Mouse (Mus musculus) olfactory bulb, adult 2 months (tissue): ENCODE data around the gene Ano8. TPM values are rescaled to one million over a fixed set of nuclear protein-coding genes. Genes with fewer than 3 reads are reported as not detected.

Experiments used
- H3K27ac ChIP-seq: fragments of 200-500 bp; 2 replicates; pipeline ENCODE4 v1.5.1; 2012; ENCODE audit warnings: low read depth, low read length; ENCODE audit not compliant: insufficient read depth
- H3K4me1 ChIP-seq: fragments of 200-500 bp; 2 replicates; pipeline ENCODE4 v1.6.1; 2012; ENCODE audit warnings: low read length; ENCODE audit not compliant: control insufficient read depth, insufficient read depth
- H3K4me3 ChIP-seq: fragments of 200-500 bp; 2 replicates; pipeline ENCODE4 v1.5.1; 2012; ENCODE audit warnings: mild to moderate bottlenecking, low read depth, low read length, moderate library complexity; ENCODE audit not compliant: insufficient read depth
- CTCF ChIP-seq: fragments of 200-500 bp; IDR thresholded peaks from 2 replicates; pipeline ENCODE4 v1.5.1; 2012; ENCODE audit warnings: low read depth, mild to moderate bottlenecking, low read length, moderate library complexity; ENCODE audit not compliant: insufficient read depth
- POLR2A ChIP-seq: fragments of 200-500 bp; IDR thresholded peaks from 2 replicates; pipeline ENCODE4 v1.6.1; 2012; ENCODE audit warnings: mild to moderate bottlenecking, low read depth, low read length, moderate library complexity; ENCODE audit not compliant: insufficient read depth
- WGBS: fragments of 180-500 bp; shearing (Covaris S2); methylation state at CpG from one replicate; pipeline ENCODE4 v1.1.7; 2018; 5-methylcytosine and 5-hydroxymethylcytosine counted together
- polyA plus RNA-seq: library from polyadenylated mRNA; stranded (reverse); fragments of >200 nt; gene quantifications from 2 replicates; pipeline ENCODE4 v1.2.4, GENCODE M21; 2012; ENCODE audit warnings: low replicate concordance; ENCODE audit not compliant: missing spikeins, insufficient read depth, insufficient read length

The Ano8 gene
- polyA plus RNA-seq, 1 experiment: not detected

GRCm38 (mm10) chr8:71461152-71461840 lies 24.5 kb downstream of the Ano8 start:
- WGBS: 90% methylated on average over 47 of the region's 47 CpGs
- no peak overlapping the region for H3K4me3 ChIP-seq
- TF ChIP-seq CTCF: no peak
- no peak for TF ChIP-seq POLR2A
- H3K4me1 ChIP-seq: peaks cover 44% of the 10 kb centered on the region
- no peak overlapping the region for H3K27ac ChIP-seq

GRCm38 (mm10) chr8:71460716-71461115 lies 25.0 kb downstream of the Ano8 start:
- 86% methylated on average over 6 of the region's 6 CpGs for WGBS
- no peak overlapping the region for H3K4me3 ChIP-seq
- H3K27ac ChIP-seq: no peak overlapping the region
- no peak for TF ChIP-seq CTCF
- no peak for TF ChIP-seq POLR2A
- H3K4me1 ChIP-seq: peaks cover 44% of the 10 kb centered on the region

DNA sequence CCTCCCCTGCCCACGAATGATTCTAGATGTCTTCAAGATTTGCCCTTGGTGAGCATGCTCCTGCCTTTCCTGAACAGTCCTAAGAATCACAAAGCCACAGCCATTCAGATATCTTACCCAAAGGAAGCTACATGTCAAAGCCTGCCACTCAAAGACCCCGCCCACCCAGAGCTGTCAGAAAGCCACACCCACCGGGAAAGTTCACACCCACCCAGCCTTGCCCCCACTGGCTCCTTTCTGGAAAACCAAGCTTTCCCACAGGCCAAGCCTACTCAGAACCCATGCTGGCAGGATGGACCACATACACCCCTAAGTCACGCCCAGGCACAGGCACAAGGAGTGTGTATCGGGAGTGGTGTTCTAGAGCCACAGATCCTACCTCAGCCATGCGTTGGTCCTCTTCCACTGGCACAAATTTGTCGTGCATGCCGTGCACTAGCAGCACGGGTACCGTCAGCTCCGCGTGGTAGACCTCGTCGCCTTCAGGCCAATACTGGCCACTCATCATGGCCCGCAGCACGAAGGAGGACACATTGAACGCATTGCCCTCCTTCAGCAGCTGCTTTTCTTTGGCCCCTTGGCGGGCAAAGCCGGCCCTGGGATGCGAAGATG lies 28.0 kb downstream of the Ano8 start:
- no peak overlapping the region for H3K4me3 ChIP-seq
- TF ChIP-seq CTCF: no peak
- no peak for TF ChIP-seq POLR2A
- 88% methylated on average over 20 of the region's 20 CpGs for WGBS
- peaks cover 32% of the 10 kb centered on the region for H3K4me1 ChIP-seq
- H3K27ac ChIP-seq: no peak overlapping the region

DNA sequence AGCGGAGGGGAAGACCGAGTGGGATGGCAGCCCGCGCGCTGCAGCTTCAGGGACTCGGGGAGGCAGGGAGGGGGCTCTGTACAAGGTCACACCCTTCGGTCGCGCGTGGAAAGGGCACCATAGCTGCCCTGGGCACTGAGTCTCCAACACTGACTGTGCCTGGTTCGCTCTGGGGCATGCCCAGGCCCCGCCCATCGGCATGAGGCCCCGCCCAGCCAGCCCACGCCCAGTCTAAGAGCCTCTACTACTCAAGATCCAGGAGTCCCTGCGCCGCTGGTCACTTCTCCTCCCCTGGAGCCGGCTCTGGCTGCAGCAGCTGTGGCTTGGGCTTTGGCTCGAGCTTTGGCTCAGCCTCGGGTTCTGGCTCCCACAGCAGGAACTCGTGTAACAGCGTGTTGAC lies 28.9 kb downstream of the Ano8 start:
- TF ChIP-seq POLR2A: no peak
- TF ChIP-seq CTCF: no peak
- no peak overlapping the region for H3K4me3 ChIP-seq
- peaks cover 27% of the 10 kb centered on the region for H3K4me1 ChIP-seq
- 53% methylated on average over 22 of the region's 22 CpGs for WGBS
- H3K27ac ChIP-seq: no peak overlapping the region

DNA sequence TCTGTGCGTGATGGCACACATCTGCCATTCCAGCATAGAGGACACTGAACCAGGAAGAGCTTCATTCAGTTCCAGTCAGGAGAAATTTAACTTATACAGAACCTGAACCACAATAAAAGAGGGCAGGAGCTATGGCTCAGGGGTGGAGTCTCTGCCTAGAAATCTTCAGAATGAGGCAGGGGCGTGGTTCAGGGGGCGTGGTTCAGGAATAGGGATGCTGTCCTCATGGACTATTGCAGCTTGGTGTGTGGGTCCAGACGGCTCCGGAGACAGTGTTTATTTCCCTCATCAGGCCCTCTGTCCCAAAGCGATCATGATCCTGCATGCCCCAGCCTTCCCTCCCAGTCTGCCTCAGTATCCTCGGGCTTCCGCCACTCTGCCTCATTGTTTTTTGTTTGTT lies 31.1 kb downstream of the Ano8 start:
- WGBS: 86% methylated on average over 8 of the region's 8 CpGs
- Histone ChIP-seq H3K27ac (no peak overlapping the region), H3K4me1 (peaks cover 15% of the 10 kb centered on the region), H3K4me3 (no peak overlapping the region)
- TF ChIP-seq CTCF: no peak
- no peak for TF ChIP-seq POLR2A

- Histone ChIP-seq H3K4me3 (no peak overlapping the region), H3K4me1 (0 out of 2 replicates have a peak, but pooled peaks cover 3% of the 10 kb centered on the region), H3K27ac (no peak overlapping the region)
- 71% methylated on average over 2 of the region's 2 CpGs for WGBS
- TF ChIP-seq CTCF: no peak
- no peak for TF ChIP-seq POLR2A
Measured at GRCm38 (mm10) chr8:71452669-71453068, 33.1 kb downstream of the Ano8 start.

- H3K27ac ChIP-seq: no peak overlapping the region
- TF ChIP-seq POLR2A (no peak), CTCF (no peak)
- no peaks in the 10 kb centered on the region for H3K4me1 ChIP-seq
- no peak overlapping the region for H3K4me3 ChIP-seq
- 64% methylated on average over 11 of the region's 11 CpGs for WGBS
Measured at GRCm38 (mm10) chr8:71451777-71452176, 34.0 kb downstream of the Ano8 start.

- H3K27ac ChIP-seq: no peak overlapping the region
- WGBS: 72% methylated on average over 4 of the region's 4 CpGs
- no peaks in the 10 kb centered on the region for H3K4me1 ChIP-seq
- no peak overlapping the region for H3K4me3 ChIP-seq
- TF ChIP-seq POLR2A (no peak), CTCF (no peak)
Measured at GRCm38 (mm10) chr8:71451337-71451736, 34.4 kb downstream of the Ano8 start.

DNA sequence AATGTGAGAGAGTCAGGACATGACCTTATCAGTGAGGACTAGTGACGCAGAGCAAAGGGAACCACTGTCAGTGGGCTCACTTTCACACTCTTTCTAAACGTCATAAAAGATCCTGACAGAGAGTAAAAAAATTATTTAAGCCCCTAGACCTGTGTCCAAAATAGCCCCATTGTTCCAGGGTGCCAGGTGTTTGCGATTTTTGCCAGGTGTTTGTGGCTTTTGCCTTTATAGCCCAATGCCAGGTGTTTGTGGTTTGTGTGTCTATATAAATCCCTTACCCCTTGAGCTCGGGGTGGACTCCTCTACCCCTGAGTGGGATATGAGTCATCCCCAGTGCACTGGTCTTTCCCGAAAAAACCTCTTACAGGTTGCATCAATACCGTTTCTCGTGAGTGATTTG lies 40.7 kb downstream of the Ano8 start:
- WGBS: 74% methylated on average over 7 of the region's 7 CpGs
- TF ChIP-seq POLR2A (no peak), CTCF (no peak)
- Histone ChIP-seq H3K27ac (no peak overlapping the region), H3K4me3 (no peak overlapping the region), H3K4me1 (no peaks in the 10 kb centered on the region; the same call in 1 of the 2 replicates)

- 1% methylated on average over 7 of the region's 7 CpGs for WGBS
- H3K27ac ChIP-seq: no peak overlapping the region
- H3K4me1 ChIP-seq: no peaks in the 10 kb centered on the region; the same call in 1 of the 2 replicates
- TF ChIP-seq POLR2A (no peak), CTCF (no peak)
- no peak overlapping the region for H3K4me3 ChIP-seq
Measured at GRCm38 (mm10) chr8:71441404-71441803, 44.4 kb downstream of the Ano8 start.
